Mouse (Mus musculus) liver, adult (tissue): ENCODE results near the gene Eya4.

Source experiments
- GATA4 ChIP-seq: IDR thresholded peaks from 2 replicates; pipeline ENCODE4 v1.6.1; 2014; ENCODE audit warnings: mild to moderate bottlenecking, low read length; ENCODE audit not compliant: insufficient replicate concordance

The Eya4 gene

DNA sequence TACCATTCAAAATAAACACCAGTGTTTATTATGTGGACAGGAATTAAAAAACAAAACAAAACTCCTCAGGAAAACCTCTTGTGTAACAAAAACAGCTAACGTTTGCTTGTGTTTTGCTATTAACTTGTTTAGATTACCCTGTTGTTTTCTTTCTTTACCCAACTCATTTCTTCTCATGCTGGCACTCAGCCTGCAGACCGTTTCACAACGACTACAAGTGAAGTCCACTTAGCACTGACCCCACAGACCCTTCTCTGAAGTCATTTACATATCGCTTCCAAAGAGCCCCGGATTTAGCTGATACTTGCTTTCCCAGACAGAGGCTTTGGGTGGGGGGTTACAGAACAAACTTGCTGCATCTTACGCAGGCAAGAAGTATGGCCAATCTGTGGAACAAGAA, 286.9 kb downstream of the Eya4 start:
- TF ChIP-seq GATA4, result no peak

DNA sequence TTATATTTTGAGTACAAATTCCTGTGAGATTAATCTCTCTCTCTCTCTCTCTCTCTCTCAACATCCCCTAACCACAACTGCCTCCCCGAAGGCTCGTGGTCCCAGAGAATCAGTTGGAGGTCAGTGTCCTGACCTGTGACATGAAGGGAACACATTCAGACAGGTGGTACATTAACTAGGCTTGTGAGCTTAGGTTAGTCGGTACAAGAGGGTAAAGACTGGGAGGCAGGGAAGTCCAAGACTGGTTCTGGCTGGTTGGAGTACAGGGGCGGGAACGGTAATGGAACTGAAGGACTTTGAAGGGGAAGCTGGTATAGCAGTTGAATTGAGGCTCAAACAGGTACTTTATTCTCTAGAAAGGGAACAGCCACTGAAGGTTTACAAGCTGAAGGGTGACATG, 287.9 kb downstream of the Eya4 start:
- TF ChIP-seq GATA4, result no peak

GRCm38 (mm10) chr10:23060694-23061060, 289.9 kb downstream of the Eya4 start:
- no peak for TF ChIP-seq GATA4

DNA sequence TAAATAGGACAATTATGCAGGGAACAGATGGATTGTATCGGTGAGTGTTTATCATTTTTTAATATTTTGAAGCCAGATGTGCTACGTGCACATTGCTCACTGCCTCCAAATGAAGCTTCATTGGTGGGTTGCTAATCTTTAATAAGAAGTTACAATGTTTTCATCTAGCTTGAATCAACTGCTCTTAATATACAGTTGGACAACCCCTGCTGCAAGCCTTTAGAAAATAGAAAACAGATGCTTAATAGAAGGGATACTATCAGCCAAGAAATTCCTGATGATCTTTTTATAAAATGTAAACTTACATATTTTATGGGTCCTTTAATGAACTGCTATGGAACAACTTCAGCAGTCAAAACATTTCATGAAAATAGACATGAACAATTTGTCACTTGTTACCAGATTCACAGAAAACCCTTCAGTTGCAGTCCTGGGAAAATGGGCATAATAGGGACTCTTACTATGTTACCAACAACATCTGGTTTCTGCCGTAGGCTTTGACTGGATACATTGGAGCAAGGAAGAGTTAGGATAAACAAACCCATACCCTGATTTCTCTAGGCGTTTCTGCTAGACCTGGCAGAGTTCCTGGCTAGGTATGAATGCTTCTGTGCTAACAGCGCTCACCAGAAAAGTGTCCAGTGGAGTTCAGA, 290.4 kb downstream of the Eya4 start:
- TF ChIP-seq GATA4, result no peak

DNA sequence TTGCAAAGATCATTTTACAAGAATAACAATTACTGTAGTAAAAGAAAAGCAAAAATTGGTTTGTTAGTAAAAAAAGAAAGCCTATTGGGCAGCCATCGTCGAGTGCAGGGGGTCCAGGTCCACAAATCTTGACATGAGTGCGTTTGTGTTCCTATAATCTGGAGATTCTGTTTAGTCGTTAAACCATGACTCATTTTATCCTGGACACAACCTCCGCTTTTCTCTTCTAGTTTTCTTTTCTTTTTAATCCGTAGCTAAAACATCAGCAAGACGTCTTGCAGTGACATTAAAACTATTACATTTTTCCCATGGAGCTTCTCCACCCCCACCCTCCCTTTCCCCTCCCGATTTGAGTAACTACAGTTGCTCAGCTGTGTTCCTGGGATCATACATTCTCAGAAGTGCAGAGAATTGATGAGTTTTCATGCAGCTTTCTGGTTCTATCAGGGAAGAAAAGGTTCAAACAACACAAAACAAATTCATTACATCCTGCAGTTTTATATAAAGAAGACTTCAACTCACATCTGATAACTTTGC, 297.1 kb downstream of the Eya4 start:
- no peak for TF ChIP-seq GATA4
